Mouse (Mus musculus): ENCODE results near the gene Man1b1. TPM values are rescaled to one million over a fixed set of nuclear protein-coding genes. Genes with fewer than 3 reads are reported as not detected.
A peak's percentile ranks its signal among the peaks of the same experiment; 100 is the strongest.

The Man1b1 gene
- polyA plus RNA-seq, 1 experiment = 57.3 TPM

- no peaks in the 10 kb centered on the region for H3K9me3 ChIP-seq (replicated peaks; ENCODE audit: control insufficient read depth, insufficient read depth, low read length, poor library complexity, severe bottlenecking)
- 0 out of 2 replicates have a peak overlapping the region, but pooled peaks have one; percentile 39 for H3K9ac ChIP-seq (ENCODE audit: low read depth, poor library complexity, severe bottlenecking)
- no peak for TF ChIP-seq CTCF (IDR thresholded peaks at IDR 0.05; ENCODE audit: low read depth, low read length)
- TF ChIP-seq POLR2A (IDR thresholded peaks at IDR 0.05; ENCODE audit: insufficient read depth, low read length) = no peak
- TF ChIP-seq EP300 (IDR thresholded peaks at IDR 0.05; ENCODE audit: insufficient read depth, low read depth, low read length) = peak; percentile 56; the same call in 1 of the 2 replicates
- no peaks in the 10 kb centered on the region for H3K4me1 ChIP-seq (ENCODE audit: control insufficient read depth, insufficient read depth, low read length)
- H3K36me3 ChIP-seq (ENCODE audit: control insufficient read depth, insufficient read depth, low read length, poor library complexity, severe bottlenecking) = no peaks in the 10 kb centered on the region
- H3K27me3 ChIP-seq (ENCODE audit: control insufficient read depth, insufficient read depth, low read length, poor library complexity, severe bottlenecking) = no peaks in the 10 kb centered on the region
- no peak overlapping the region for H3K27ac ChIP-seq (ENCODE audit: insufficient read depth, low read length)
- H3K4me3 ChIP-seq (ENCODE audit: low read depth, low read length) = peak overlapping the region; percentile 90
Observed at GRCm38 (mm10) chr2:25311491-25311891, 20.6 kb upstream of the Man1b1 start.

GRCm38 (mm10) chr2:25318119-25318966, 13.8 kb upstream of the Man1b1 start:
- no peak overlapping the region for H3K9ac ChIP-seq (ENCODE audit: low read depth, poor library complexity, severe bottlenecking)
- H3K27ac ChIP-seq (ENCODE audit: insufficient read depth, low read length) = no peak overlapping the region
- no peaks in the 10 kb centered on the region for H3K4me1 ChIP-seq (ENCODE audit: control insufficient read depth, insufficient read depth, low read length)
- H3K36me3 ChIP-seq (ENCODE audit: control insufficient read depth, insufficient read depth, low read length, poor library complexity, severe bottlenecking) = no peaks in the 10 kb centered on the region
- peak overlapping the region; percentile 48 for H3K4me3 ChIP-seq (ENCODE audit: low read depth, low read length)
- no peaks in the 10 kb centered on the region for H3K27me3 ChIP-seq (ENCODE audit: control insufficient read depth, insufficient read depth, low read length, poor library complexity, severe bottlenecking)
- no peaks in the 10 kb centered on the region for H3K9me3 ChIP-seq (replicated peaks; ENCODE audit: control insufficient read depth, insufficient read depth, low read length, poor library complexity, severe bottlenecking)
- TF ChIP-seq POLR2A (IDR thresholded peaks at IDR 0.05; ENCODE audit: insufficient read depth, low read length) = no peak
- no peak for TF ChIP-seq CTCF (IDR thresholded peaks at IDR 0.05; ENCODE audit: low read depth, low read length)
- TF ChIP-seq EP300 (IDR thresholded peaks at IDR 0.05; ENCODE audit: insufficient read depth, low read depth, low read length) = no peak

GRCm38 (mm10) chr2:25318971-25319773, 13.0 kb upstream of the Man1b1 start, which contains the start of gene Grin1:
Grin1 (minus strand) TSS chr2:25319187.
- H3K4me1 ChIP-seq (ENCODE audit: control insufficient read depth, insufficient read depth, low read length) = no peaks in the 10 kb centered on the region
- H3K36me3 ChIP-seq (ENCODE audit: control insufficient read depth, insufficient read depth, low read length, poor library complexity, severe bottlenecking) = no peaks in the 10 kb centered on the region
- no peak within 1 kb of the TSS for H3K27ac ChIP-seq (ENCODE audit: insufficient read depth, low read length)
- peak within 1 kb of the TSS; percentile 48 for H3K4me3 ChIP-seq (ENCODE audit: low read depth, low read length)
- TF ChIP-seq POLR2A (IDR thresholded peaks at IDR 0.05; ENCODE audit: insufficient read depth, low read length) (no peak), CTCF (IDR thresholded peaks at IDR 0.05; ENCODE audit: low read depth, low read length) (no peak), EP300 (IDR thresholded peaks at IDR 0.05; ENCODE audit: insufficient read depth, low read depth, low read length) (no peak)
- H3K9me3 ChIP-seq (replicated peaks; ENCODE audit: control insufficient read depth, insufficient read depth, low read length, poor library complexity, severe bottlenecking) = no peaks in the 10 kb centered on the region
- H3K27me3 ChIP-seq (ENCODE audit: control insufficient read depth, insufficient read depth, low read length, poor library complexity, severe bottlenecking) = no peaks in the 10 kb centered on the region
- H3K9ac ChIP-seq (ENCODE audit: low read depth, poor library complexity, severe bottlenecking) = no peak within 1 kb of the TSS

- TF ChIP-seq POLR2A (IDR thresholded peaks at IDR 0.05; ENCODE audit: insufficient read depth, low read length) = no peak
- no peak for TF ChIP-seq EP300 (IDR thresholded peaks at IDR 0.05; ENCODE audit: insufficient read depth, low read depth, low read length)
- TF ChIP-seq CTCF (IDR thresholded peaks at IDR 0.05; ENCODE audit: low read depth, low read length) = no peak
- no peaks in the 10 kb centered on the region for H3K9me3 ChIP-seq (replicated peaks; ENCODE audit: control insufficient read depth, insufficient read depth, low read length, poor library complexity, severe bottlenecking)
- H3K4me3 ChIP-seq (ENCODE audit: low read depth, low read length) = no peak overlapping the region
- no peaks in the 10 kb centered on the region for H3K36me3 ChIP-seq (ENCODE audit: control insufficient read depth, insufficient read depth, low read length, poor library complexity, severe bottlenecking)
- H3K27ac ChIP-seq (ENCODE audit: insufficient read depth, low read length) = no peak overlapping the region
- H3K9ac ChIP-seq (ENCODE audit: low read depth, poor library complexity, severe bottlenecking) = no peak overlapping the region
- no peaks in the 10 kb centered on the region for H3K4me1 ChIP-seq (ENCODE audit: control insufficient read depth, insufficient read depth, low read length)
- no peaks in the 10 kb centered on the region for H3K27me3 ChIP-seq (ENCODE audit: control insufficient read depth, insufficient read depth, low read length, poor library complexity, severe bottlenecking)
Observed at GRCm38 (mm10) chr2:25320084-25320483, 12.1 kb upstream of the Man1b1 start.

GRCm38 (mm10) chr2:25326036-25326435, 6.1 kb upstream of the Man1b1 start:
- Histone ChIP-seq H3K4me1 (ENCODE audit: control insufficient read depth, insufficient read depth, low read length) (no peaks in the 10 kb centered on the region), H3K9me3 (replicated peaks; ENCODE audit: control insufficient read depth, insufficient read depth, low read length, poor library complexity, severe bottlenecking) (no peaks in the 10 kb centered on the region), H3K9ac (ENCODE audit: low read depth, poor library complexity, severe bottlenecking) (no peak overlapping the region), H3K36me3 (ENCODE audit: control insufficient read depth, insufficient read depth, low read length, poor library complexity, severe bottlenecking) (no peaks in the 10 kb centered on the region), H3K27ac (ENCODE audit: insufficient read depth, low read length) (no peak overlapping the region), H3K4me3 (ENCODE audit: low read depth, low read length) (no peak overlapping the region), H3K27me3 (ENCODE audit: control insufficient read depth, insufficient read depth, low read length, poor library complexity, severe bottlenecking) (no peaks in the 10 kb centered on the region)
- no peak for TF ChIP-seq POLR2A (IDR thresholded peaks at IDR 0.05; ENCODE audit: insufficient read depth, low read length)
- no peak for TF ChIP-seq EP300 (IDR thresholded peaks at IDR 0.05; ENCODE audit: insufficient read depth, low read depth, low read length)
- TF ChIP-seq CTCF (IDR thresholded peaks at IDR 0.05; ENCODE audit: low read depth, low read length) = no peak
